Mouse (Mus musculus) cerebellum, postnatal 10 days (tissue): ENCODE results near the gene Adarb2.
"Not testable (repeated sequence)": the region's sequence is repeated elsewhere in the genome, so short reads cannot be mapped to it uniquely, and the experiment has no call there.

Source experiments
- DNase-seq, 2 experiments: peaks; one replicate each; pipeline ENCODE4 v3.0.0; 2021; ENCODE audit warnings: mixed read lengths in 2 of 2

Gene Adarb2

GRCm38 (mm10) chr13:8590460-8590859 lies 387.8 kb downstream of the Adarb2 start:
- DNase-seq: no peak

DNA sequence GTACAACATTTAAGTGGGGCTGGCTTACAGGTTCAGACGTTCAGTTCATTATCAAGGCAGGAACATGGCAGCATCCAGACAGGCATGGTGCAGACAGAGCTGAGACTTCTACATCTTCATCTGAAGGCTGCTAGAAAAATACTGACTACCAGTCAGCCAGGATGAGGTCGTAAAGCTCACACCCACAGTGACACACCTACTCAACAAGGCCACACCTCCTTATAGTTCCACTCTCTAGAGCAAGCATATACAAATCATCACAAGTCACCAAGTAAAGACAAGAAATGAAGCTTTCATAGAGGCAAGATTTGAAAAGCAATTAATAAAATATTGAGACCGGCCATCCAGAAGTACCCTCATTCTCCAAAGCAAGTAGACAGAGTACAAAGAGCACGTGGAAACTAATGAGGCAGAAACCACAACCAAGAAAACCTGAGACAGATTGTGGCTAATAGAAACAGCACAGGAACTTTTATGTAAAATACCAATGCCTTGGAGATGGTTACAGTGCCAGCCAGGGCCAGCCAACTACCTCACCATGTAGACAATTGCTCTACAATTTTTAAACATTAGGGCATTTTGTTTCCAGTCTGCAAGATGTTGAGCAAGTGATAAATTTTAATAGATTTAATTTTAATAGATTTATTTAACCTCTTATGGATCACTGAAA lies 394.4 kb downstream of the Adarb2 start:
- no peak for DNase-seq

DNA sequence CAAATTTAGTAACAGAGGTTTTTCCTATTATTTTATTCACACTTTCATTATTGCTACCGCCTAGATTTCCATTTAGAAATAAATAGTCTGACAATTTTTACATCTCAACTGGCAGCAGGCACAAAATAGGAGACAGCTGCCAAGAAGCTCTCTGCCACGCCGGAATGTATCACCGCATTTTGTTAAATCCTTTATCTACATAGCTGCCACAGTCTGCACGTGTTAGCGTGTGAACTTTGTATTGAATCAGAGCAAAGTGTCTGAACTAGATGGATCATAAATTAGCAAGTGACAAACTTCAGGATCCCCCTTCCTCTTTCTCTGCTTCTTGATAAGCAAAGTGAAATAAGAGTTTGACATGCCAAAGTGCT lies 395.0 kb downstream of the Adarb2 start:
- DNase-seq: peak in 1 of 2 experiments; percentile 19

DNA sequence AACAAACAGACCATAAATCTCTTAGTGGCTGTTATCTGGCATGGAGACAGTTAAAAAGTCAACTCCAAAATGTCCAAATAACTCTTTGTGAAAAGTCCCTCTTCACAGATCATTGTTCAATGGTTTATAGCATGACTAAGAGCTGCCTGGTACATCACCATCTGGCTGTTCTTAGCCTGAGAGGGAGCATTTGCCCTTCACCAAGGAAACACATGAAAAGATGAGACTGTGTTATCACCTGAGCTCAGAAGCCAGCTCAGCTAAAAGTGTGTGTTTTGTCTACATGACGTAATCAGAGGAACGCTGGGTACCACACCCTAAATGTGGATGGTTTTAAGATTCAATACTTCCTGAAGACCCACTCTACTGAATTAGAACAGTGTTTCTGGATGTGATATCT lies 403.0 kb downstream of the Adarb2 start:
- DNase-seq: no peak

- DNase-seq: no peak
Observed at GRCm38 (mm10) chr13:8608040-8608439, 405.4 kb downstream of the Adarb2 start.

DNA sequence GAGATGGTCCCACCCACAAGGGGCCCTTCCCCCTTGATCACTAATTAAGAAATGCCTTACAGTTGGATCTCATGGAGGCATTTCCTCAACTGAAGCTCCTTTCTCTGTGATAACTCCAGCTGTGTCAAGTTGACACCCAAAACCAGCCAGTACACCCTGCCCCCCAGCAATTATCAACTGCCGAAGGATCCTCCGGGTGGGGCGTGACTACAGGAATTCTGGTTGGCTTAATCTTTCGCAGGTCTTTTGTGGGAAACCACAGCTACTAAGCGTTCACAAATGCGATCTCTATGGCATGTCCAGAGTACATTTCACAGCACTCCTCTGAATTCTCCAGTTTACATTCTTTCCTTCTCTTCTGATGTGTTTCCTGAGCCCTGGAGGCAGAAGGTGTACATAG lies 406.3 kb downstream of the Adarb2 start:
- DNase-seq: not testable (repeated sequence)

GRCm38 (mm10) chr13:8610956-8611355 lies 408.3 kb downstream of the Adarb2 start:
- no peak for DNase-seq

- DNase-seq: no peak
Observed at GRCm38 (mm10) chr13:8612618-8613391, 410.1 kb downstream of the Adarb2 start.

- DNase-seq: no peak
Observed at GRCm38 (mm10) chr13:8616685-8617084, 414.0 kb downstream of the Adarb2 start.

GRCm38 (mm10) chr13:8622263-8622662 lies 419.6 kb downstream of the Adarb2 start:
- DNase-seq: no peak

GRCm38 (mm10) chr13:8629565-8629964 lies 426.9 kb downstream of the Adarb2 start:
- peak; percentile 12 to 19 for DNase-seq

GRCm38 (mm10) chr13:8631618-8632017 lies 429.0 kb downstream of the Adarb2 start:
- DNase-seq: no peak

DNA sequence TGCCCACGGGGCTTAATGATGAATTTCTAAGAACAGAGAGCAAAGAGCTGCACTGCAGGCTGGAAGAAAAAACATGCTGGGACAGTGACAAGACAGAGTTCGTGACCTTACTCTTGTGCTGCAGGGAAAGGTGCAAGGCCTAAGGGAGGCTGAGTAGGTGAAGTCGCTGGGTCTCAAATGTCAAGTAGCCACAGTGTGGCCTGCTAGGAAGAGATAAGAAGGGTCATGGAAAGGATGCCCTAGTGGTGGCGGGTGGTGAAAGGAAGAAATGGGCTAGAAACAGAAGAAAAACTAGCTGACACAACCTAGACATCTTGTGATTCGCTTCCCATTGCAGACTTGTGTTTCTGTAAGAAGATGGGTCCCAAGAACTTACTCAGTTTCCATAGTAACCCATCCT lies 429.4 kb downstream of the Adarb2 start:
- no peak for DNase-seq

- peak; percentile 33 for DNase-seq
Observed at GRCm38 (mm10) chr13:8633385-8634337, 431.0 kb downstream of the Adarb2 start.

DNA sequence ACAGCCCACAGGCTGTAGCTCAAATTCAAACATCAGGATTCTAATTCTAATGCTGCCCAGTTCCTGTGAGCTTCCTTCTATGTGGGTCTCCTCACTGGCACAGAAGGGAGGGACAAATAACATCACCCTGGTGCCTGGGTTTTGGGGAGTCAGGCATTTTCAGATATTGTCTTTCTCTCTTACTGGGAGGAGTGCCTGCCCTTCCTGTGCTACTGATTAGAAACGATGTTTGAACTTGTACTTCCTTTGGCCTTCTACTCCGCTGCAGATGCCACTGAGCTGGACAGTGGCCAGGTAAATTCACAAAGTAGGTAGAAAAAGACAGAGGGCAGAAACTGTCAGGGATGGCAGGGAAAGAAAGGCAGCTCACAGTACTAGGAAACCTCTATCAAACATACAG lies 439.4 kb downstream of the Adarb2 start:
- DNase-seq: no peak

DNA sequence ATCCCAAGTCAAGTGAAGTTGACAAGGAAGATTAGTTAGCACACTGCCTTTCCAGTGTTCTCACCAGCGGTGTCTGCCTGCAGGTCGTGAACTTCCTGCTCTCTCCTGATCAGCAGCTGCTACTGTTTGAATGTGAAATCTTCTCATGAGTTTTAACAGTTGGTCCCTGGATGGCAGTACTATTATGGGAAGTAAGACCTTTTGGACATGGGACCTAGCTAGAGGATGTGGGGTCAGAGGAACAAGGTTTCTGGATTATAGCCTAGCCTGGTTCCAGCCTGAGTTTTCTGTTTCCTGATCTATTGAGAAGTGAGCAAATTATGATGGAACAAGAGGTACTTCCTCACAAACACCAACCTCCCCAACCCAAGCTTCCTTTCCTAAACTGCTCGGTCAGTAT lies 441.3 kb downstream of the Adarb2 start:
- DNase-seq: no peak

GRCm38 (mm10) chr13:8644805-8645679 lies 442.4 kb downstream of the Adarb2 start:
- no peak for DNase-seq

DNA sequence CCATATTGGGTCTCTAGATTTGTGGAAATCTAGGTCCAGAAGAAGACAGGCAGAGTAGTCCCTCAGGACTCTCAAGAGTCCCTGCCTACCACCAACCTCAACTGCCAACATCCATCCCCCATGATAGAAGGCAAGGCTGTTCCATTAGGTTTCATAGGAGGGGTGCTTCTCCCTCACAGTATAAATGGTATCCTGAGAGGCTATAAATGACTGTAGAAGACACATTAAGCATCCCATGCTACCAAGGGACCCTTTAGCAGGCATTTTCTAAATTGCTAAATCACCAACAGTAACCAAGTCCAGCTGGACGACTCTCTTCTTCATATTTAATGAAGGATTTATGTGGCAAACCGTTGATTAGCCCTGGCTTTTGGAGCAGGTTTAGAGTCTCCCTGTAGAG lies 446.6 kb downstream of the Adarb2 start:
- no peak for DNase-seq

DNA sequence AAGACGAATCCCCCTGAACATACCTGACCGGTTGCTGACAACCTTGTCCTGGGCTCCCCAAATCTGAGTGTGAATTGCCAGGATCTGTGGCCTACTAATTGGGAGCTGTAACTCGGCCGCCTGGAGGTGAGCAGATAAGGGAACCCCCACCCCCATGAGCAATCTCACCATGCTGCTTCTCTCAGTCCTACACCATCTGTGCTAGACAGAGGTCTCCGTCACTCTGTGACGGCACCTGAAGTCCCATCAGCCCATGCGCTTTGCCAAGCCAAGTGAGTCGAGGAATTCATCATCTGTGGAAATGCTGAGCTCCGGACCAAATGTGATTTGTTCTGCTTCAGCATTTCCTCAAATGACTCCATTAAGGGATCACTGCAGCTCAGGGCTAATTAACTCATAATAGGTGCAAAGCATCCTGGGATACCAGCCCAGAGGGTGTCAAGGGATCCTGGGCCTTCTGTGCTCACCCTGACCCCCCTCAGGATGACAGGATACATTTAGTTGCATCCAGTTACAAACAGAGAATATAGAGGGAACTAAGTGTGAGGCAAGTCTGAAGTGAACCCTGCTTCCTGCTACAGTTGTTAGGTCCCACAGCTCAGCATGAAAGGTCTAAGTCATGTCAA lies 462.1 kb downstream of the Adarb2 start:
- peak; percentile 4 to 5 for DNase-seq

- DNase-seq: no peak
Observed at GRCm38 (mm10) chr13:8677174-8677573, 474.5 kb downstream of the Adarb2 start.

DNA sequence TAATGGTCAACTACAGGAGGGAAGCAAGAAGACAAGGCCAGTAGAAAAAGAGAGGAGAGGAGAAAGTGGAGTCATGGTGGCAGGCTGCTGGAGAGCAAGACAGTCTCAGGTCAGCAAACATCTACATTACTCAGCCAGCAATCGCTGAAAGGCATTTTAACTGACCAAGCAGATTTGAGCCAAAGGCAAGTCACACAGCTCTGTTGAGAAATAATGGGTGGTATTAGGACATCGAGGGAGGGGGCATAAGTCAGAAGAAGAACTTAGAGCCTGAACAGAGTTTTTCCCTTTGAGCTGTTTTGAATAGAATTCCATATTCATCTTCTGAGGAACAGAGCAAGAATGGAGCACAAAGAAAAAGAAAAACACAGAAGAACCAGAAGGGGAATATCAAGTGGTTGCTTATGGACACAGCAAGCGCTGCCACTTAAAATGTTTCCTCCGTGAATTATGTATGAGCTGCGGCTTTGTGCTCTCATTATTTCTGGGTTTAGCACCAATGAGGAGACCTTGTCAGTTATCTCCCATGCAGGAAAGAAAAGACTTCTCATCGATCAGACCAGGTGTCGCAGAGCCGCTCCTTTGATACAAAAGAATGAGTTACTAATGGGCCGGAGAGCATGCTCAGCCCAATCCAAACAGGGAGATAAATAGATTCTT lies 477.9 kb downstream of the Adarb2 start:
- DNase-seq: no peak
